Mouse (Mus musculus) kidney, adult 2 months (tissue): ENCODE results near the gene Lgmn.

ENCODE experiments used
- CTCF ChIP-seq: fragments of 200-500 bp; conservative IDR thresholded peaks from 2 replicates; pipeline ENCODE4 v1.5.1; 2011; ENCODE audit warnings: low read depth, mild to moderate bottlenecking, control low read depth, low read length, moderate library complexity, mixed read lengths; ENCODE audit not compliant: insufficient read depth, insufficient read length
- POLR2A ChIP-seq: fragments of 200-500 bp; IDR thresholded peaks from one replicate; pipeline ENCODE4 v1.6.1; 2011; ENCODE audit warnings: low read depth, low read length, control low read depth

DNA sequence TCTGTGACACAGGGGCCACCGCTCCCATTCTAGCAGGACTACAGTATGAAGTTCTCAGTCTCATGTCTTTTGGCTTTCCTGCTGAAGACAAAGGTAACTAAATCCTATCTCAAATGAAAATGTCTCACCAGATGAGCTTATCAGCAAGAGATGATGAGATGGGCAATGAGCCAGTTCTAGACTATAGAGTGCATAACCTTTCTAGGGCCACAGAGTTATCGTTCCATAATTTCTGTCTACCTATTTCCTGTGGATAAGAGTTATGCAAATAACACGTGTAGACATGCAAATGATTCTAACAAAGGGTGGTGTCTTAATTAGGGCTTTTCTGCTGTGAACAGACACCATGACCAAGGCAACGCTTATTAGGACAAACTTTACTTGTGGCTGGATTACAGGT is 5.5 kb downstream of the Lgmn start:
- no peak for TF ChIP-seq CTCF
- TF ChIP-seq POLR2A = no peak
